Mouse (Mus musculus) MEL (cell line): ENCODE data around the gene Ltc4s.

Source experiments
- CTCF ChIP-seq, 3 experiments: IDR thresholded peaks in 2 of 3; conservative IDR thresholded peaks in 1 of 3; 2 replicates each; pipeline ENCODE4 v1.5.1; 2011 to 2012; ENCODE audit warnings: low read length in 3 of 3, low read depth in 2 of 3, mild to moderate bottlenecking in 2 of 3, improper control_type of control experiment in 1 of 3, inconsistent platforms in 1 of 3, mixed read lengths in 1 of 3, moderate library complexity in 1 of 3; ENCODE audit not compliant: control insufficient read depth in 1 of 3, insufficient read depth in 1 of 3, poor library complexity in 1 of 3, severe bottlenecking in 1 of 3
- EP300 ChIP-seq, 2 experiments: IDR thresholded peaks; 2 replicates each; pipeline ENCODE4 v1.6.1; 2011; ENCODE audit warnings: improper control_type of control experiment in 2 of 2, low read length in 2 of 2, low read depth in 1 of 2, mild to moderate bottlenecking in 1 of 2
- GATA1 ChIP-seq: IDR thresholded peaks from 2 replicates; pipeline ENCODE4 v1.6.1; 2011; ENCODE audit warnings: low read depth, low read length, improper control_type of control experiment
- MAX ChIP-seq: IDR thresholded peaks from 2 replicates; pipeline ENCODE4 v1.6.1; 2011; ENCODE audit warnings: low read length, improper control_type of control experiment
- POLR2A ChIP-seq, 2 experiments: IDR thresholded peaks; 2 replicates each; pipeline ENCODE4 v1.6.1; 2011 to 2012; ENCODE audit warnings: low read length in 2 of 2, mild to moderate bottlenecking in 2 of 2, control low read depth in 1 of 2, improper control_type of control experiment in 1 of 2, low read depth in 1 of 2, moderate library complexity in 1 of 2; ENCODE audit not compliant: control insufficient read depth in 1 of 2, insufficient read depth in 1 of 2, poor library complexity in 1 of 2
- RAD21 ChIP-seq: IDR thresholded peaks from 2 replicates; pipeline ENCODE4 v1.6.1; 2011; ENCODE audit warnings: mild to moderate bottlenecking, low read depth, low read length, improper control_type of control experiment

DNA sequence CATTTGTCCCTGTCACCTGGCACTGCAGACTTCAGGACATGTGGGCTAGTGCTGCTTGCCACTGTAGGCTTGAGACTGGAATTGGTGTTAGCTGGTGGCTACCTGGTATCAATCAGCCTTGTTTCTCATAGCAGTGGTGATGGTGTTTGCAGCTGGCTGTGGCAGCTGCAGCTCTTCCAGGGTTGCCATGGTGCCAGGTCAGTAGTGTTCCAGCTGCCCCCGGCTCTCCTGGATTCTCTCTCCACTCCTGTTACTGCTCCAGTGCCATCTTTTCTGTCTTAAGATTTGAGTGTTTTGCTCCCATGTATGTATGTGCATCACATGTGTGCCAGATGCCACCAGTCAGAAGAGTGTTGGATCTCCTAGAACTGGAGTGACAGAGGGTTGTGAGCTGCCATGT is 15.0 kb upstream of the Ltc4s start:
- TF ChIP-seq MAX (no peak), POLR2A (IDR thresholded peaks at IDR 0.05; ENCODE audit: control insufficient read depth in 1 of 2, insufficient read depth in 1 of 2, low read depth in 1 of 2, low read length in 2 of 2, poor library complexity in 1 of 2) (no peak), CTCF (IDR thresholded peaks at IDR 0.05 in 2 of 3, conservative IDR thresholded peaks at IDR 0.05 in 1 of 3; ENCODE audit: control insufficient read depth in 1 of 3, insufficient read depth in 1 of 3, low read depth in 2 of 3, low read length in 3 of 3, poor library complexity in 1 of 3, severe bottlenecking in 1 of 3) (no peak), GATA1 (no peak), EP300 (IDR thresholded peaks at IDR 0.05; ENCODE audit: low read depth in 1 of 2, low read length in 2 of 2) (no peak), RAD21 (no peak)
